Mouse (Mus musculus): Measurements from ENCODE around the gene Patj. TPM values are rescaled to one million over a fixed set of nuclear protein-coding genes. Genes with fewer than 3 reads are reported as not detected.

Patj gene
- polyA plus RNA-seq, 2 experiments: 11.9 to 16.7 TPM

DNA sequence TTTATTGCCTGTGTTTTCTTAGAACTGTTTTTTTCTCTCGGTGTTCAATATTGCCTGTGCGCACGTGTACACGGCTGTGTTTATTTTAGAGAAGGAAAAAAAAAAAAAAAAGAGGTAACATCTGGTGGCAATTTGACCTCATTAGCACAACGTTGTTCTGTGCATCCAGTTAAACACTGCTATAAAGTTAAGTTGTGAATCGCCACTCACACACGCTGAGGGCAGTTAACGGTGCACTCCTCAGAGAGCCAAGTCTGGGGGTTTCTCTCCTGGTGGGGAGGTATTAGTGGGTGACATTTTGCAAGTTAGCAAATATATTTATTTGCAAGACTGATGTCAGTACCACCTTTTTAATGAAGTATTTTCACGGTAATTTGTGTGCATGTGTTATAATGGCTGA is 281.9 kb downstream of the Patj start:
- Histone ChIP-seq H3K27ac (replicated peaks; ENCODE audit: low read depth, low read length) (no peak overlapping the region), H3K36me3 (ENCODE audit: control insufficient read depth, insufficient read depth, low read length) (no peaks in the 10 kb centered on the region), H3K27me3 (ENCODE audit: control insufficient read depth, insufficient read depth, low read length) (no peaks in the 10 kb centered on the region), H3K4me2 (replicated peaks; ENCODE audit: low read depth, low read length, severe bottlenecking) (0 out of 2 replicates have a peak overlapping the region, but pooled peaks have one; percentile 10), H3K9me3 (ENCODE audit: control insufficient read depth, low read length) (no peaks in the 10 kb centered on the region), H3K9ac (ENCODE audit: low read depth, low read length, severe bottlenecking) (no peak overlapping the region), H3K4me3 (replicated peaks; ENCODE audit: low read length) (no peak overlapping the region), H3K4me1 (ENCODE audit: control insufficient read depth, insufficient read depth, low read length) (peaks cover 22% of the 10 kb centered on the region)
- WGBS: 16% methylated on average over 9 of the region's 9 CpGs
- no peak for TF ChIP-seq POLR2A (IDR thresholded peaks at IDR 0.05; ENCODE audit: borderline replicate concordance, extremely low read depth, insufficient read depth, insufficient read length)
- peak; percentile 82 for ATAC-seq (ENCODE audit: low FRiP score, low read depth)
- peak; percentile 16 for DNase-seq (ENCODE audit: low spot score)

DNA sequence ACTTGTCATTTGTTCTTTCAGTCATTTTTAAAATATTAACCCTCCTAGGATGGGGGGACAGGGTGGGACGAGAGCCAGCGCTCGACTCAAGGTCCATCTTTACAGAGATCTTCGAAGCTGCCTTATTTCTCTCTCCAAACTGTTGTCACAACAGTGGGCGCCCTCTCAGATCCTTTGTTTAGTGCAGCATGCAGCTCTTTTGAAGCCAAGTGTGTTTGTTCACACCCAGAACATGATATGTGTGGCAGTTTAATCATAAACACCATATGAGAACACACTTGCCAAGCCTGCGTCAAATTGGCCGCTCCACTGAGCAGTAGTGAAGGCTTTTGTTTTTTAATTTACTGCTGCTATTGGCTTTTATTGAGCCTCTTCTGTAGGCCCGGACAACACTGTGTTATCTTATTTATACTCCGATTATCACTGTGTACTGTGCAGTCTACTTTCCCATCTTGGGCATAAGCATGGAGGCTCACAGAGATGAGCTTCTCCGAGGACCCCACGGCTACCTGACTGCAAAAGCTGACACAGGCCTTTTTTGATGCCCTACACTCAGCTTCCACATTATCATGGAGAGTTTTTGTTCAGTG is 291.2 kb downstream of the Patj start:
- 86% methylated on average over 11 of the region's 11 CpGs for WGBS
- peaks cover 15% of the 10 kb centered on the region; the same call in 1 of the 2 replicates for H3K36me3 ChIP-seq (ENCODE audit: control insufficient read depth, insufficient read depth, low read length)
- H3K4me3 ChIP-seq (replicated peaks; ENCODE audit: low read length): no peak overlapping the region
- DNase-seq (ENCODE audit: low spot score) (no peak), ATAC-seq (ENCODE audit: low FRiP score, low read depth) (no peak)
- TF ChIP-seq POLR2A (IDR thresholded peaks at IDR 0.05; ENCODE audit: borderline replicate concordance, extremely low read depth, insufficient read depth, insufficient read length): no peak
- 0 out of 2 replicates have a peak, but pooled peaks cover 7% of the 10 kb centered on the region for H3K9me3 ChIP-seq (ENCODE audit: control insufficient read depth, low read length)
- H3K27me3 ChIP-seq (ENCODE audit: control insufficient read depth, insufficient read depth, low read length): no peaks in the 10 kb centered on the region
- no peak overlapping the region for H3K27ac ChIP-seq (replicated peaks; ENCODE audit: low read depth, low read length)
- H3K4me1 ChIP-seq (ENCODE audit: control insufficient read depth, insufficient read depth, low read length): no peaks in the 10 kb centered on the region
- H3K9ac ChIP-seq (ENCODE audit: low read depth, low read length, severe bottlenecking): no peak overlapping the region
- no peak overlapping the region for H3K4me2 ChIP-seq (replicated peaks; ENCODE audit: low read depth, low read length, severe bottlenecking)

DNA sequence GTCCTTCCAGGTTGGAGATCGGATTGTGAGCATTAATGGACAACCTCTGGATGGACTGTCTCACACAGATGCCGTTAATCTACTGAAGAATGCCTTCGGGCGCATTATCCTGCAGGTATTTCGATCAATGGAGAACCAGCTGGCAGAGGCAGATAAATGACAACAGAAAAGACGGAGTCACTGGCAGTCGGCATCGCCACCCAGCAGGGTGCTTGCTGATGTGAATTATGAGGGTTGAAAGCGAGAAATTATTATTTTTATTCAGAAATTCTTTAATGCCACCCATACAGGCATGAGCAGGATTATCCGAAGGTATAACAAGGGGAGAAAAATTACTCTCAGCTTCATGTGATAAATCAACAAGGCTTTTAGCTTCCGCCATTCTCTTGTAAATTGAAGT is 292.5 kb downstream of the Patj start:
- H3K9me3 ChIP-seq (ENCODE audit: control insufficient read depth, low read length): 0 out of 2 replicates have a peak, but pooled peaks cover 7% of the 10 kb centered on the region
- no peak for TF ChIP-seq POLR2A (IDR thresholded peaks at IDR 0.05; ENCODE audit: borderline replicate concordance, extremely low read depth, insufficient read depth, insufficient read length)
- no peak overlapping the region for H3K4me2 ChIP-seq (replicated peaks; ENCODE audit: low read depth, low read length, severe bottlenecking)
- ATAC-seq (ENCODE audit: low FRiP score, low read depth) (no peak), DNase-seq (ENCODE audit: low spot score) (no peak)
- H3K27ac ChIP-seq (replicated peaks; ENCODE audit: low read depth, low read length): no peak overlapping the region
- no peak overlapping the region for H3K9ac ChIP-seq (ENCODE audit: low read depth, low read length, severe bottlenecking)
- H3K4me3 ChIP-seq (replicated peaks; ENCODE audit: low read length): no peak overlapping the region
- no peaks in the 10 kb centered on the region for H3K27me3 ChIP-seq (ENCODE audit: control insufficient read depth, insufficient read depth, low read length)
- peaks cover 15% of the 10 kb centered on the region; the same call in 1 of the 2 replicates for H3K36me3 ChIP-seq (ENCODE audit: control insufficient read depth, insufficient read depth, low read length)
- 78% methylated on average over 11 of the region's 11 CpGs for WGBS
- H3K4me1 ChIP-seq (ENCODE audit: control insufficient read depth, insufficient read depth, low read length): no peaks in the 10 kb centered on the region

GRCm38 (mm10) chr4:98688520-98688919 is 292.9 kb downstream of the Patj start:
- DNase-seq (ENCODE audit: low spot score) (no peak), ATAC-seq (ENCODE audit: low FRiP score, low read depth) (no peak)
- no peak overlapping the region for H3K4me2 ChIP-seq (replicated peaks; ENCODE audit: low read depth, low read length, severe bottlenecking)
- no peak overlapping the region for H3K4me3 ChIP-seq (replicated peaks; ENCODE audit: low read length)
- H3K9me3 ChIP-seq (ENCODE audit: control insufficient read depth, low read length): 0 out of 2 replicates have a peak, but pooled peaks cover 7% of the 10 kb centered on the region
- no peak overlapping the region for H3K9ac ChIP-seq (ENCODE audit: low read depth, low read length, severe bottlenecking)
- no peak for TF ChIP-seq POLR2A (IDR thresholded peaks at IDR 0.05; ENCODE audit: borderline replicate concordance, extremely low read depth, insufficient read depth, insufficient read length)
- WGBS: 83% methylated on average over 9 of the region's 9 CpGs
- no peaks in the 10 kb centered on the region for H3K4me1 ChIP-seq (ENCODE audit: control insufficient read depth, insufficient read depth, low read length)
- no peaks in the 10 kb centered on the region for H3K27me3 ChIP-seq (ENCODE audit: control insufficient read depth, insufficient read depth, low read length)
- H3K27ac ChIP-seq (replicated peaks; ENCODE audit: low read depth, low read length): no peak overlapping the region
- H3K36me3 ChIP-seq (ENCODE audit: control insufficient read depth, insufficient read depth, low read length): peaks cover 15% of the 10 kb centered on the region; the same call in 1 of the 2 replicates

GRCm38 (mm10) chr4:98689988-98690387 is 294.4 kb downstream of the Patj start:
- Histone ChIP-seq H3K9ac (ENCODE audit: low read depth, low read length, severe bottlenecking) (no peak overlapping the region), H3K36me3 (ENCODE audit: control insufficient read depth, insufficient read depth, low read length) (peaks cover 15% of the 10 kb centered on the region; the same call in 1 of the 2 replicates), H3K4me2 (replicated peaks; ENCODE audit: low read depth, low read length, severe bottlenecking) (no peak overlapping the region), H3K27me3 (ENCODE audit: control insufficient read depth, insufficient read depth, low read length) (no peaks in the 10 kb centered on the region), H3K4me1 (ENCODE audit: control insufficient read depth, insufficient read depth, low read length) (no peaks in the 10 kb centered on the region), H3K4me3 (replicated peaks; ENCODE audit: low read length) (no peak overlapping the region), H3K27ac (replicated peaks; ENCODE audit: low read depth, low read length) (no peak overlapping the region), H3K9me3 (ENCODE audit: control insufficient read depth, low read length) (0 out of 2 replicates have a peak, but pooled peaks cover 7% of the 10 kb centered on the region)
- 64% methylated on average over 1 of the region's 1 CpGs for WGBS
- DNase-seq (ENCODE audit: low spot score): no peak
- no peak for ATAC-seq (ENCODE audit: low FRiP score, low read depth)
- no peak for TF ChIP-seq POLR2A (IDR thresholded peaks at IDR 0.05; ENCODE audit: borderline replicate concordance, extremely low read depth, insufficient read depth, insufficient read length)

All from limb, embryonic 14.5 days (tissue).